In the genomic region with DNA sequence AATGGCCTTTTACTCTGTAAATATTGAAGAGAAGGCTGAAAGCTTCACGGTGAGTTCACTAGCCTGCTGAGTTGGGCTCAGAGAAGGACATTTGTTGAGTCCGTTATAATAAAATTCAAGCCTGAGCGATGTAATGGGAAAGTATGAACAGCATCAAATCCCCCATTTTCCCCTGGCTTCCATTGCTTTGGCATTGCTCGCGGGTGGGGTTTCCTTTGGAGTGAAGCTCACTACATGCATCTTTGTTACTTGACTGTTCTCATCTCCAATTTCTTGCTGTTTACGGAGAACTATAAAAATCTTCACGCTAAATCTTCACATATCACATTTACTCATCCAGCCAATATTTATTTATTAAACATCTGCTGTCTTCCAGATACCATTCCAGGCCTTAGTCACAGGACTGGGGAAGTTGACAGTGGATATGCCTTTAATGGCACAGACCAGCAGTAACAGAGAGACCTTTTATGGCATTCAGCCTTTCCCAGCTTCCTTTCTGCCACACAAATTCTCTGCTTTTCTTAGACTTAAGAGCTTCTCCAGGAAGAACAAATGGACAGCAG, we compare ENCODE assay signal across 19 mouse cellular contexts.
DNase-seq lines count a peak whose midpoint lies in the region; ATAC-seq and TF ChIP-seq lines count a peak whose summit lies in the region.
"Had no signal": no experiment of that assay in that cellular context is flagged by ENCODE, and none has a peak within 500 bp of the region (broad histone marks: within the 10 kb centered on the region; RNA-seq: fewer than 3 reads in every experiment).

No protein-coding gene starts in this region.

- TF ChIP-seq POLR2A in testis, adult 2 months (IDR thresholded peaks at IDR 0.05; ENCODE audit: control insufficient read depth, low read depth, low read length), result no peak

- no peaks in the 10 kb centered on the region for H3K27me3 ChIP-seq in heart, embryonic 10.5 days (ENCODE audit: insufficient read depth, poor library complexity, severe bottlenecking)
- no peaks in the 10 kb centered on the region for H3K27me3 ChIP-seq in testis, adult 2 months (ENCODE audit: control insufficient read depth, insufficient read depth, low read length)
- no peaks in the 10 kb centered on the region for H3K27me3 ChIP-seq in stomach, embryonic 16.5 days (ENCODE audit: control insufficient read depth, insufficient read depth, low read length)
- H3K27me3 ChIP-seq: forebrain, embryonic 15.5 days; hindbrain, embryonic 13.5 days had no signal

- 89% methylated on average over 7 of the region's 7 CpGs for WGBS in heart, embryonic 10.5 days
- WGBS in stomach, embryonic 16.5 days, result 65% methylated on average over 7 of the region's 7 CpGs

- H3K4me3 ChIP-seq in heart, embryonic 10.5 days, result no peak overlapping the region
- no peak overlapping the region for H3K4me3 ChIP-seq in layer of hippocampus, adult 2 months
- no peak overlapping the region for H3K4me3 ChIP-seq in testis, adult 2 months (ENCODE audit: control insufficient read depth, low read depth, low read length)
- H3K4me3 ChIP-seq in stomach, embryonic 16.5 days (replicated peaks; ENCODE audit: low read length), result no peak overlapping the region
- H3K4me3 ChIP-seq: forebrain, embryonic 15.5 days; hindbrain, embryonic 13.5 days; midbrain, embryonic 10.5 days had no signal

- no peak overlapping the region for H3K4me2 ChIP-seq in stomach, embryonic 16.5 days (ENCODE audit: low read depth, low read length)
- H3K4me2 ChIP-seq: forebrain, embryonic 15.5 days; hindbrain, embryonic 13.5 days had no signal

- H3K36me3 ChIP-seq in heart, embryonic 10.5 days, result 0 out of 2 replicates have a peak, but pooled peaks cover 2% of the 10 kb centered on the region
- H3K36me3 ChIP-seq in testis, adult 2 months (ENCODE audit: control insufficient read depth, insufficient read depth, low read length), result no peaks in the 10 kb centered on the region
- no peaks in the 10 kb centered on the region for H3K36me3 ChIP-seq in stomach, embryonic 16.5 days (ENCODE audit: control insufficient read depth, insufficient read depth, low read length)
- H3K36me3 ChIP-seq: forebrain, embryonic 15.5 days; hindbrain, embryonic 13.5 days; midbrain, embryonic 10.5 days had no signal

- H3K4me1 ChIP-seq in heart, embryonic 10.5 days, result no peaks in the 10 kb centered on the region
- no peaks in the 10 kb centered on the region for H3K4me1 ChIP-seq in testis, adult 2 months (ENCODE audit: control insufficient read depth, insufficient read depth, low read length)
- H3K4me1 ChIP-seq in stomach, embryonic 16.5 days (ENCODE audit: control insufficient read depth, insufficient read depth, low read length), result peaks cover 5% of the 10 kb centered on the region
- H3K4me1 ChIP-seq: hindbrain, embryonic 13.5 days; midbrain, embryonic 10.5 days had no signal

- no peak overlapping the region for H3K9ac ChIP-seq in stomach, embryonic 16.5 days (ENCODE audit: low read length)
- H3K9ac ChIP-seq: forebrain, embryonic 15.5 days; hindbrain, embryonic 13.5 days had no signal

- no peak for ATAC-seq in stomach, embryonic 16.5 days (ENCODE audit: insufficient read depth, low FRiP score)
- ATAC-seq in granulocyte monocyte progenitor cell, adult 5-6 weeks (replicated peaks; ENCODE audit: poor library complexity, severe bottlenecking), result no peak
- ATAC-seq: CD4-positive, CD25-positive, alpha-beta regulatory T cell, adult 4 months; forebrain, embryonic 15.5 days had no signal

- TF ChIP-seq CTCF in layer of hippocampus, adult 2 months (conservative IDR thresholded peaks at IDR 0.05), result no peak
- TF ChIP-seq CTCF in testis, adult 2 months (IDR thresholded peaks at IDR 0.05; ENCODE audit: control insufficient read depth, insufficient read depth, insufficient replicate concordance, low read depth, low read length), result no peak

- H3K9me3 ChIP-seq in heart, embryonic 10.5 days, result no peaks in the 10 kb centered on the region
- no peaks in the 10 kb centered on the region for H3K9me3 ChIP-seq in stomach, embryonic 16.5 days (replicated peaks; ENCODE audit: control insufficient read depth, low read length)
- H3K9me3 ChIP-seq: forebrain, embryonic 15.5 days; hindbrain, embryonic 13.5 days; midbrain, embryonic 10.5 days had no signal

- H3K27ac ChIP-seq in heart, embryonic 10.5 days, result no peak overlapping the region
- H3K27ac ChIP-seq in layer of hippocampus, adult 2 months, result peak overlapping the region; percentile 21; the same call in 1 of the 2 replicates
- H3K27ac ChIP-seq in testis, adult 2 months (ENCODE audit: control insufficient read depth, insufficient read depth, low read depth, low read length), result peak overlapping the region; percentile 40
- H3K27ac ChIP-seq in stomach, embryonic 16.5 days (ENCODE audit: low read length), result peak overlapping the region; percentile 17
- H3K27ac ChIP-seq: forebrain, embryonic 15.5 days; hindbrain, embryonic 13.5 days; midbrain, embryonic 10.5 days had no signal

- DNase-seq in heart, adult 11 months, result peak; percentile 83
- no peak for DNase-seq in heart, embryonic 10.5 days (ENCODE audit: low spot score)
- DNase-seq in layer of hippocampus, adult 2 months (ENCODE audit: low spot score in 2 of 2), result no peak
- DNase-seq in layer of hippocampus, postnatal 25 days (ENCODE audit: extremely low spot score in 1 of 2, low spot score in 1 of 2), result no peak
- DNase-seq in testis, postnatal 10 days (ENCODE audit: low spot score), result no peak
- DNase-seq: adrenal gland, postnatal 25 days; cerebellum, adult 9-10 months; gastrocnemius, postnatal 14 days; kidney, adult 2 months; kidney, postnatal 14 days; layer of hippocampus, postnatal 36 days; thymus, postnatal 14 days had no signal
